ENCODE assay signal across 22 mouse cellular contexts in genomic region chr12:46416765-46417404, GRCm38 (mm10).
DNase-seq lines count a peak whose midpoint lies in the region; ATAC-seq and TF ChIP-seq lines count a peak whose summit lies in the region.
"Had no signal": no experiment of that assay in that cellular context is flagged by ENCODE, and none has a peak within 500 bp of the region (broad histone marks: within the 10 kb centered on the region; RNA-seq: fewer than 3 reads in every experiment).

No protein-coding gene starts in this region.

- DNase-seq in frontal cortex, postnatal 10 days (ENCODE audit: low spot score in 2 of 2): no peak
- peak; percentile 8 to 14 for DNase-seq in left cerebral cortex, adult 9 months (ENCODE audit: low spot score in 2 of 2)
- no peak for DNase-seq in left cerebral cortex, postnatal 14 days (ENCODE audit: low spot score in 2 of 2)
- peak; percentile 31 for DNase-seq in midbrain, postnatal 0 days (ENCODE audit: low spot score)
- no peak for DNase-seq in liver, postnatal 0 days
- DNase-seq: adrenal gland, postnatal 36 days; B cell, adult 2 months; cerebellum, adult 9-11 months; gastrocnemius, postnatal 25 days; heart, adult 2 months; heart, postnatal 36 days; kidney, adult 11 months; kidney, postnatal 14 days; right cerebral cortex, adult 18-20 months; thymus, postnatal 36 days had no signal

- intact Hi-C loops in left cerebral cortex, postnatal 14 days (cut with DNase I): loop anchor here (10.0 kb wide), 1 partner anchor 482 kb away; no protein-coding TSS in a partner anchor

- no peak overlapping the region for H3K4me2 ChIP-seq in forebrain, embryonic 16.5 days (ENCODE audit: low read length)
- no peak overlapping the region for H3K4me2 ChIP-seq in midbrain, postnatal 0 days (ENCODE audit: low read depth, low read length, poor library complexity, severe bottlenecking)
- no peak overlapping the region for H3K4me2 ChIP-seq in kidney, embryonic 15.5 days
- no peak overlapping the region for H3K4me2 ChIP-seq in liver, postnatal 0 days (ENCODE audit: low read depth, low read length)
- H3K4me2 ChIP-seq: embryonic facial prominence, embryonic 12.5 days; liver, embryonic 15.5 days had no signal

- H3K27me3 ChIP-seq in forebrain, embryonic 16.5 days (replicated peaks; ENCODE audit: control insufficient read depth, insufficient read depth, low read length): no peaks in the 10 kb centered on the region
- H3K27me3 ChIP-seq in midbrain, postnatal 0 days (ENCODE audit: insufficient read depth, low read length): no peaks in the 10 kb centered on the region
- no peaks in the 10 kb centered on the region for H3K27me3 ChIP-seq in kidney, embryonic 15.5 days
- no peaks in the 10 kb centered on the region for H3K27me3 ChIP-seq in liver, postnatal 0 days (ENCODE audit: insufficient read depth, low read length)
- H3K27me3 ChIP-seq: embryonic facial prominence, embryonic 12.5 days; liver, embryonic 15.5 days had no signal

- no peak for TF ChIP-seq EP300 in liver, postnatal 0 days (IDR thresholded peaks at IDR 0.05; ENCODE audit: low read depth)

- H3K4me3 ChIP-seq in forebrain, embryonic 16.5 days (replicated peaks; ENCODE audit: low read length): no peak overlapping the region
- no peak overlapping the region for H3K4me3 ChIP-seq in midbrain, postnatal 0 days (ENCODE audit: low read depth, low read length)
- H3K4me3 ChIP-seq in kidney, embryonic 15.5 days (replicated peaks): no peak overlapping the region
- no peak overlapping the region for H3K4me3 ChIP-seq in liver, postnatal 0 days (ENCODE audit: low read depth, low read length)
- H3K4me3 ChIP-seq: embryonic facial prominence, embryonic 12.5 days; erythroblast, embryonic 14.5 days; heart, adult 2 months; liver, embryonic 15.5 days had no signal

- 49% methylated on average over 3 of the region's 3 CpGs for WGBS in forebrain, embryonic 16.5 days
- WGBS in midbrain, postnatal 0 days: 70% methylated on average over 3 of the region's 3 CpGs
- WGBS in kidney, embryonic 15.5 days: 74% methylated on average over 3 of the region's 3 CpGs
- 68% methylated on average over 3 of the region's 3 CpGs for WGBS in liver, postnatal 0 days (ENCODE audit: insufficient replicate concordance)

- no peaks in the 10 kb centered on the region for H3K36me3 ChIP-seq in forebrain, embryonic 16.5 days (ENCODE audit: control insufficient read depth, insufficient read depth)
- no peaks in the 10 kb centered on the region for H3K36me3 ChIP-seq in midbrain, postnatal 0 days (ENCODE audit: insufficient read depth, low read length)
- no peaks in the 10 kb centered on the region for H3K36me3 ChIP-seq in kidney, embryonic 15.5 days
- H3K36me3 ChIP-seq in liver, postnatal 0 days (replicated peaks; ENCODE audit: insufficient read depth, low read length): no peaks in the 10 kb centered on the region
- H3K36me3 ChIP-seq: embryonic facial prominence, embryonic 12.5 days; liver, embryonic 15.5 days had no signal

- H3K4me1 ChIP-seq in forebrain, embryonic 16.5 days (replicated peaks; ENCODE audit: control insufficient read depth, insufficient read depth, low read length): peaks cover 3% of the 10 kb centered on the region
- H3K4me1 ChIP-seq in midbrain, postnatal 0 days (ENCODE audit: insufficient read depth, low read length): no peaks in the 10 kb centered on the region
- no peaks in the 10 kb centered on the region for H3K4me1 ChIP-seq in kidney, embryonic 15.5 days
- H3K4me1 ChIP-seq in liver, postnatal 0 days (ENCODE audit: insufficient read depth): no peaks in the 10 kb centered on the region
- H3K4me1 ChIP-seq: embryonic facial prominence, embryonic 12.5 days; liver, embryonic 15.5 days had no signal

- 0 out of 2 replicates have a peak, but pooled peaks have one; percentile 41 for ATAC-seq in frontal cortex, adult (ENCODE audit: low TSS enrichment)
- peak; percentile 88 for ATAC-seq in forebrain, embryonic 16.5 days
- no peak for ATAC-seq in midbrain, postnatal 0 days (ENCODE audit: low FRiP score)
- ATAC-seq in kidney, embryonic 15.5 days (replicated peaks; ENCODE audit: low FRiP score): no peak
- ATAC-seq in liver, postnatal 0 days: no peak
- ATAC-seq: lung, postnatal 0 days had no signal

- no peak overlapping the region for H3K27ac ChIP-seq in forebrain, embryonic 16.5 days (ENCODE audit: low read length)
- H3K27ac ChIP-seq in midbrain, postnatal 0 days (ENCODE audit: low read depth, low read length): no peak overlapping the region
- no peak overlapping the region for H3K27ac ChIP-seq in kidney, embryonic 15.5 days
- no peak overlapping the region for H3K27ac ChIP-seq in liver, postnatal 0 days (ENCODE audit: low read depth)
- H3K27ac ChIP-seq: embryonic facial prominence, embryonic 12.5 days; heart, adult 2 months; liver, embryonic 15.5 days had no signal

- TF ChIP-seq CTCF in midbrain, postnatal 0 days (IDR thresholded peaks at IDR 0.05): no peak
- no peak for TF ChIP-seq CTCF in liver, postnatal 0 days (IDR thresholded peaks at IDR 0.05; ENCODE audit: low read depth)

- no peaks in the 10 kb centered on the region for H3K9me3 ChIP-seq in forebrain, embryonic 16.5 days (ENCODE audit: control insufficient read depth, low read length)
- H3K9me3 ChIP-seq in midbrain, postnatal 0 days (ENCODE audit: low read length): no peaks in the 10 kb centered on the region
- H3K9me3 ChIP-seq in kidney, embryonic 15.5 days (replicated peaks): no peaks in the 10 kb centered on the region
- H3K9me3 ChIP-seq in liver, postnatal 0 days (ENCODE audit: low read length): no peaks in the 10 kb centered on the region
- H3K9me3 ChIP-seq: embryonic facial prominence, embryonic 12.5 days; liver, embryonic 15.5 days had no signal

- no peak overlapping the region for H3K9ac ChIP-seq in forebrain, embryonic 16.5 days (replicated peaks; ENCODE audit: low read depth, low read length)
- H3K9ac ChIP-seq in midbrain, postnatal 0 days (replicated peaks; ENCODE audit: low read length, poor library complexity, severe bottlenecking): no peak overlapping the region
- no peak overlapping the region for H3K9ac ChIP-seq in kidney, embryonic 15.5 days
- H3K9ac ChIP-seq in liver, postnatal 0 days (replicated peaks): no peak overlapping the region
- H3K9ac ChIP-seq: embryonic facial prominence, embryonic 12.5 days; liver, embryonic 15.5 days had no signal

Comparison
In these comparisons a context has a peak if more than half of its experiments do, and no peak if none do; other contexts are left out.
1. DNase-seq: peak in left cerebral cortex, adult 9 months (2 of 2) and midbrain, postnatal 0 days (single experiment); none in frontal cortex, postnatal 10 days (0 of 2), left cerebral cortex, postnatal 14 days (0 of 2) and liver, postnatal 0 days (single experiment).
2. ATAC-seq: peak in frontal cortex, adult (single experiment) and forebrain, embryonic 16.5 days (single experiment); none in midbrain, postnatal 0 days (single experiment), kidney, embryonic 15.5 days (single experiment) and liver, postnatal 0 days (single experiment).